Mouse (Mus musculus) spleen, adult 2 months (tissue): ENCODE results near the gene a. TPM values are rescaled to one million over a fixed set of nuclear protein-coding genes. Genes with fewer than 3 reads are reported as not detected.

Experiments used
- DNase-seq, 2 experiments: peaks; one replicate each; pipeline versions ENCODE4 v3.0.0 to v3.0.0-alpha.2; 2012 to 2021; ENCODE audit warnings: low spot score in 2 of 2, low read depth in 1 of 2
- H3K27ac ChIP-seq: fragments of 200-500 bp; 2 replicates; pipeline ENCODE4 v1.5.1; 2012; ENCODE audit warnings: low read length, inconsistent platforms; ENCODE audit not compliant: insufficient read depth
- H3K27me3 ChIP-seq: fragments of 200-500 bp; 2 replicates; pipeline ENCODE4 v1.6.1; 2012; ENCODE audit warnings: mild to moderate bottlenecking, moderate library complexity, low read length, inconsistent platforms; ENCODE audit not compliant: control insufficient read depth, insufficient read depth
- H3K36me3 ChIP-seq: fragments of 200-500 bp; 2 replicates; pipeline ENCODE4 v1.6.1; 2012; ENCODE audit warnings: mild to moderate bottlenecking, low read length, inconsistent platforms; ENCODE audit not compliant: control insufficient read depth, insufficient read depth
- H3K4me1 ChIP-seq: fragments of 200-500 bp; 2 replicates; pipeline ENCODE4 v1.6.1; 2011; ENCODE audit warnings: inconsistent platforms; ENCODE audit not compliant: control insufficient read depth, insufficient read depth, insufficient read length
- H3K4me3 ChIP-seq: fragments of 200-500 bp; 2 replicates; pipeline ENCODE4 v1.5.1; 2011; ENCODE audit warnings: mild to moderate bottlenecking, inconsistent platforms; ENCODE audit not compliant: insufficient read depth, insufficient read length; ENCODE audit errors: extremely low read depth
- CTCF ChIP-seq: fragments of 200-500 bp; IDR thresholded peaks from 2 replicates; pipeline ENCODE4 v1.5.1; 2011; ENCODE audit warnings: mild to moderate bottlenecking, inconsistent platforms; ENCODE audit not compliant: insufficient read depth, insufficient read length, insufficient replicate concordance; ENCODE audit errors: extremely low read depth
- POLR2A ChIP-seq: fragments of 200-500 bp; IDR thresholded peaks from 2 replicates; pipeline ENCODE4 v1.6.1; 2011; ENCODE audit warnings: low read depth, low read length, inconsistent platforms
- WGBS: fragments of 180-500 bp; shearing (Covaris S2); methylation state at CpG from one replicate; pipeline ENCODE4 v1.1.7; 2018; 5-methylcytosine and 5-hydroxymethylcytosine counted together
- polyA plus RNA-seq: library from polyadenylated mRNA; depleted of rRNA; stranded (reverse); fragments of >200 nt; gene quantifications from 2 replicates; pipeline ENCODE4 v1.2.3, GENCODE M21; 2012

a gene
- polyA plus RNA-seq, 1 experiment = not detected

- 92% methylated on average over 17 of the region's 17 CpGs for WGBS
- no peak overlapping the region for H3K4me3 ChIP-seq
- no peak overlapping the region for H3K27ac ChIP-seq
- no peak for TF ChIP-seq CTCF
- TF ChIP-seq POLR2A = no peak
- no peak for DNase-seq
- no peaks in the 10 kb centered on the region for H3K4me1 ChIP-seq
- H3K36me3 ChIP-seq = no peaks in the 10 kb centered on the region
- H3K27me3 ChIP-seq = no peaks in the 10 kb centered on the region
These were observed 8.1 kb upstream of the a start for GRCm38 (mm10) chr2:154782856-154783650.

DNA sequence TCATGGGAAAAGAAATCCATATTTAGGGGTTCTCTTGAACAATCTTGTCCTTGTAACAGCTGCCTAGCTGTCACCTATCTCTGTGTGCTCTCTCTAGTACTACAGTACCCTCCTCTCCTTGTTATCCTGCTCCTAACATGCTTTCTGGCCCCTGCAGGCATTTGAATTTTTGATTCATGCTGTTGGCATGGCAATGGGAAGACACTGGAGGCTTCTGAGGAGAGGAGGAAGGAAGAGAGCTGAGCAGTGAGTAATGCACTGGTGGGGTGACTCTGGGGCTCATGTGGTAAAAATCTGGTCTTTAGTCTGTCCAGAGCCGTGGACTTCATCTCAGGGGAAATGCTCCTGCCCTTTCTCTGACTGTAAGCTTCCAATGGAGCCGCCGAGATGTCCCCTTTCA, 5.9 kb upstream of the a start:
- no peak for TF ChIP-seq POLR2A
- WGBS = 54% methylated on average over 3 of the region's 3 CpGs
- Histone ChIP-seq H3K36me3 (no peaks in the 10 kb centered on the region), H3K4me1 (no peaks in the 10 kb centered on the region), H3K27me3 (no peaks in the 10 kb centered on the region), H3K4me3 (no peak overlapping the region), H3K27ac (no peak overlapping the region)
- DNase-seq = no peak

- Histone ChIP-seq H3K27ac (no peak overlapping the region), H3K27me3 (no peaks in the 10 kb centered on the region), H3K4me3 (no peak overlapping the region), H3K36me3 (no peaks in the 10 kb centered on the region), H3K4me1 (no peaks in the 10 kb centered on the region)
- DNase-seq = no peak
- whole genome bisulfite sequencing = 71% methylated on average over 3 of the region's 3 CpGs
- no peak for TF ChIP-seq POLR2A
These were observed 5.0 kb upstream of the a start for GRCm38 (mm10) chr2:154786187-154786586.

DNA sequence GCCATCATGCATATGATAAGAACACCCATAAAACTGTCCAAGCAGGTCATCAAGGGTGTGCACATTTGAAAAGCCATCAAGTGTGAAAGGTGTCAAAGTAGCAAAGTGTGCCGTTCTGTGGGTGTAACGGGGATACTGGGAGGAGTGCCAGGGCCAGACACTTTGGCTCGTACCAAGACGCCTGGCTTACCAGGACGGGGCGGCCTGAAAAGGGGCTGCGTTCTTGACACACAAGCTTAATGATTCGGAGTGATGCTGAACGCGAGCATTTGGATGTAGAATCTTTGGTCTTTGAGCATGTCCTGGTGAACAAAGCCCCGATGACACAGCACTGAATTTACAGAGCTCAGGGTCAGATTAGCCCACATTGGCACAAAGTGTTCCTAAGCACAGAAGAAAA, 4.4 kb upstream of the a start:
- TF ChIP-seq CTCF (no peak), POLR2A (no peak)
- H3K4me1 ChIP-seq = no peaks in the 10 kb centered on the region
- WGBS = 86% methylated on average over 11 of the region's 11 CpGs
- no peaks in the 10 kb centered on the region for H3K27me3 ChIP-seq
- no peak overlapping the region for H3K27ac ChIP-seq
- H3K36me3 ChIP-seq = no peaks in the 10 kb centered on the region
- H3K4me3 ChIP-seq = no peak overlapping the region
- no peak for DNase-seq

DNA sequence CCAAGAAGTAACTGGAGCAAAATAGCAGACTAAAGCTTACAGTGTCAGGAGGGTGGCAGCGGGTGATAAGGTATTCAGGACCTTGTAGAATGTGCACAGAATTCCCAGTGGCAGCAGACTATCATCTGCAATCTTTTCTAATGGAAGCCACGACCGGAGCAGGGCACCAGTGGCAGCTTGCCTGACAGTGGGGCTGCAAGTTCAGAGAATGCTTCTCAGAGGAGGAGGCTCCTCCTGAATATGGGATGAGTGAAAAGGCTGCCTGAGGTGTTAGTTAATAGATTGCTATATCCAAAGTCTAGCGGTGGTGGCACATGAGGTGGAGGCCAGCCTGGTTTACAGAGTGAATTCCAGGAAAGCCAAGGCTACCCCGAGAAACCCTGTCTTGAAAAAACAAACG, 1.8 kb upstream of the a start:
- Histone ChIP-seq H3K4me3 (no peak overlapping the region), H3K27ac (no peak overlapping the region), H3K36me3 (no peaks in the 10 kb centered on the region), H3K4me1 (peaks cover 5% of the 10 kb centered on the region; the same call in 1 of the 2 replicates), H3K27me3 (no peaks in the 10 kb centered on the region)
- no peak for TF ChIP-seq POLR2A
- no peak for TF ChIP-seq CTCF
- no peak for DNase-seq
- WGBS = 90% methylated on average over 6 of the region's 6 CpGs

DNA sequence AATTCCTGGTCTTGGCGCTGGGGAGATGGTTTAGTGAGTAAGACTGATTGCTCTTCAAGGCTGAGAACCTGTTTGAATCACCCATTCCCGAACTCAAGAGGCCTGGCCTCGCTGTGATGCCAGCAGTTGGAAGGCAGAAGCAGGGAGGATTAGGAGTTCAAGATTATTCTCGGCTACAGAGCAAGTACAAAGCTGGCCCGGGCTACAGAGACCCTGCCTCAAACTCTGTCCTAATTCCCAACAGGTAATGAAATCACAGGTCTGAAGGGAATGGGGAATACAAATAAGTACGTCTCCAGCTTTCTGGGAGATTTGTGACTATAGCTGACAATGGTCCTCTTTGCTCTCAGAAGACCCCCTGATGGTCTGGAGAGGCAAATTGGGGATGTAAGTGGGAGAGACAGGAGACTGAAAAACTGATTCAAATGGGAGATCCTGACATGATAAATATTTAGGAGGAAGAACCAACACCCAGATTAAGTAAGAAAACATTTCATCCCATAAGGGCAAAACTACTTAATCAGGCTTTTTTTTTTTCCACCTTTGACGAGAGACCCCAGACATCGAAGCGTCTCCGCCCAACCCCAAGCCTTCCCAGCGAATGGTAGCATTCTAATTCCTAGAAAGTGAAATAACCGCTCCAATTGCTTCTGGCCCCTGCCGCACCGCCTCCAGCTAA, 1.1 kb upstream of the a start:
- TF ChIP-seq CTCF (no peak), POLR2A (no peak)
- DNase-seq = no peak
- 26% methylated on average over 14 of the region's 14 CpGs for WGBS
- H3K27ac ChIP-seq = no peak overlapping the region
- no peaks in the 10 kb centered on the region for H3K36me3 ChIP-seq
- peaks cover 5% of the 10 kb centered on the region; the same call in 1 of the 2 replicates for H3K4me1 ChIP-seq
- H3K4me3 ChIP-seq = peak overlapping the region; percentile 69
- no peaks in the 10 kb centered on the region for H3K27me3 ChIP-seq
